Mouse (Mus musculus) CH12.LX (cell line): ENCODE data around the gene 4932438H23Rik.
A peak's percentile ranks its signal among the peaks of the same experiment; 100 is the strongest.

ENCODE experiments used
- CHD2 ChIP-seq: IDR thresholded peaks from 2 replicates; pipeline ENCODE4 v1.6.1; 2011; ENCODE audit warnings: low read length, improper control_type of control experiment
- CTCF ChIP-seq, 2 experiments: IDR thresholded peaks in 1 of 2; conservative IDR thresholded peaks in 1 of 2; 2 replicates each; pipeline ENCODE4 v1.5.1; 2011 to 2012; ENCODE audit warnings: low read depth in 2 of 2, low read length in 2 of 2, improper control_type of control experiment in 1 of 2, inconsistent platforms in 1 of 2, mild to moderate bottlenecking in 1 of 2, moderate library complexity in 1 of 2
- E2F4 ChIP-seq: IDR thresholded peaks from 2 replicates; pipeline ENCODE4 v1.6.1; 2011; ENCODE audit warnings: low read depth, low read length, improper control_type of control experiment; ENCODE audit not compliant: insufficient replicate concordance
- EP300 ChIP-seq: IDR thresholded peaks from 2 replicates; pipeline ENCODE4 v1.6.1; 2011; ENCODE audit warnings: low read length, improper control_type of control experiment
- ETS1 ChIP-seq: conservative IDR thresholded peaks from 2 replicates; pipeline ENCODE4 v1.6.1; 2012; ENCODE audit warnings: low read depth, mild to moderate bottlenecking, inconsistent platforms, low read length, improper control_type of control experiment, moderate library complexity
- GABPA ChIP-seq: IDR thresholded peaks from 2 replicates; pipeline ENCODE4 v1.6.1; 2012; ENCODE audit warnings: low read depth, low read length, improper control_type of control experiment, inconsistent platforms; ENCODE audit not compliant: insufficient replicate concordance
- PAX5 ChIP-seq: IDR thresholded peaks from 2 replicates; pipeline ENCODE4 v1.6.1; 2012; ENCODE audit warnings: low read length, inconsistent platforms, mixed read lengths
- SMC3 ChIP-seq: IDR thresholded peaks from 2 replicates; pipeline ENCODE4 v1.6.1; 2011; ENCODE audit warnings: low read depth, low read length, improper control_type of control experiment
- TCF12 ChIP-seq: IDR thresholded peaks from 2 replicates; pipeline ENCODE4 v1.6.1; 2014; ENCODE audit warnings: low read depth, mild to moderate bottlenecking, inconsistent platforms, low read length, improper control_type of control experiment
- UBTF ChIP-seq: IDR thresholded peaks from 2 replicates; pipeline ENCODE4 v1.6.1; 2012; ENCODE audit warnings: low read depth, mild to moderate bottlenecking, inconsistent platforms, low read length, improper control_type of control experiment, moderate library complexity

- TF ChIP-seq PAX5, result no peak
- TF ChIP-seq UBTF, result peak; percentile 91
- no peak for TF ChIP-seq EP300
- TF ChIP-seq CTCF (conservative IDR thresholded peaks at IDR 0.05 in 1 of 2, IDR thresholded peaks at IDR 0.05 in 1 of 2; ENCODE audit: low read depth in 2 of 2, low read length in 2 of 2), result peak; percentile 77 to 96
- TF ChIP-seq E2F4, result no peak; the same call in 1 of the 2 replicates
- no peak for TF ChIP-seq ETS1
- TF ChIP-seq TCF12, result peak; percentile 96
- TF ChIP-seq SMC3, result peak; percentile 26; the same call in 1 of the 2 replicates
- peak; percentile 86 for TF ChIP-seq GABPA
- peak; percentile 40; the same call in 1 of the 2 replicates for TF ChIP-seq CHD2
Observed at GRCm38 (mm10) chr16:91044270-91045182, 50.4 kb downstream of the 4932438H23Rik start, which contains the start of gene Paxbp1.
